Mouse (Mus musculus): Measurements from ENCODE around the gene Scn4b.

GRCm38 (mm10) chr9:45116819-45117218 is 21.4 kb upstream of the Scn4b start:
- TF ChIP-seq CTCF (IDR thresholded peaks at IDR 0.05; ENCODE audit: insufficient read depth, low read length), result no peak
- TF ChIP-seq POLR2A (IDR thresholded peaks at IDR 0.05; ENCODE audit: borderline replicate concordance, extremely low read depth, low read depth, low read length), result no peak

Measured in lung, adult 2 months (tissue).